Mouse (Mus musculus) heart, embryonic 15.5 days (tissue): ENCODE data around the gene Hexb. TPM values are rescaled to one million over a fixed set of nuclear protein-coding genes. Genes with fewer than 3 reads are reported as not detected.

Experiments used
- polyA plus RNA-seq: library from polyadenylated mRNA; unstranded; fragments of >200 nt; fragmentation: Nextera tagmentation; extraction: Ambion mirVana; gene quantifications from 2 replicates; pipeline ENCODE4 v1.2.1, GENCODE M21; 2015

The Hexb gene
- polyA plus RNA-seq, 1 experiment from 2014 or later: 35.1 TPM

Other genes with a start within 250 kb of the Hexb start
- gene 1700029F12Rik, start 164.0 kb downstream of the Hexb start, polyA plus RNA-seq: not detected in 2 replicates
- 3.2 and 3.4 TPM in 2 replicates for gene Fam169a, start 131.1 kb downstream of the Hexb start, polyA plus RNA-seq
- 1.9 and 2.2 TPM in 2 replicates for gene Gm6169, start 99.1 kb downstream of the Hexb start, polyA plus RNA-seq
- 27.1 and 29.5 TPM in 2 replicates for gene Gfm2, start 60.4 kb downstream of the Hexb start, polyA plus RNA-seq
- 37.0 and 42.0 TPM in 2 replicates for gene Nsa2, start 60.4 kb downstream of the Hexb start, polyA plus RNA-seq
- gene Enc1, start 42.7 kb upstream of the Hexb start, polyA plus RNA-seq: 3.8 and 4.0 TPM in 2 replicates